Mouse (Mus musculus) midbrain, postnatal 0 days (tissue): ENCODE results near the gene Rdh9. TPM values are rescaled to one million over a fixed set of nuclear protein-coding genes. Genes with fewer than 3 reads are reported as not detected.

ENCODE experiments used
- ATAC-seq: fragments of 200-750 bp; cut with Nextera tagmentation; 2 replicates; pipeline ENCODE4 v1.8.0; 2017; ENCODE audit warnings: moderate number of reproducible peaks, mild to moderate bottlenecking, moderate TSS enrichment, moderate library complexity; ENCODE audit not compliant: low FRiP score
- DNase-seq: peaks from one replicate; pipeline ENCODE4 v3.0.0-alpha.2; 2015; ENCODE audit warnings: low spot score
- H3K27ac ChIP-seq: fragments of 300-500 bp; sonication (generic); 2 replicates; pipeline ENCODE4 v1.5.1; 2014; ENCODE audit warnings: low read depth, mild to moderate bottlenecking, low read length, mixed read lengths
- H3K27me3 ChIP-seq: fragments of 300-500 bp; sonication (generic); 2 replicates; pipeline ENCODE4 v1.6.1; 2014; ENCODE audit warnings: low read length, control low read depth, mixed read lengths; ENCODE audit not compliant: insufficient read depth
- H3K36me3 ChIP-seq: fragments of 300-500 bp; sonication (generic); 2 replicates; pipeline ENCODE4 v1.6.1; 2014; ENCODE audit warnings: low read length, control low read depth, mixed read lengths; ENCODE audit not compliant: insufficient read depth
- H3K4me1 ChIP-seq: fragments of 300-500 bp; sonication (generic); 2 replicates; pipeline ENCODE4 v1.6.1; 2014; ENCODE audit warnings: mild to moderate bottlenecking, control low read depth, antibody characterized with exemption, low read length, mixed read lengths; ENCODE audit not compliant: insufficient read depth
- H3K4me2 ChIP-seq: fragments of 300-500 bp; sonication (generic); 2 replicates; pipeline ENCODE4 v1.6.1; 2014; ENCODE audit warnings: low read depth, mild to moderate bottlenecking, low read length, mixed read lengths; ENCODE audit not compliant: poor library complexity, severe bottlenecking
- H3K4me3 ChIP-seq: fragments of 300-500 bp; sonication (generic); 2 replicates; pipeline ENCODE4 v1.5.1; 2014; ENCODE audit warnings: low read depth, mild to moderate bottlenecking, low read length, moderate library complexity
- H3K9ac ChIP-seq: fragments of 300-500 bp; sonication (generic); replicated peaks from 2 replicates; pipeline ENCODE4 v1.6.1; 2014; ENCODE audit warnings: mild to moderate bottlenecking, low read length, moderate library complexity, mixed read lengths; ENCODE audit not compliant: poor library complexity, severe bottlenecking
- H3K9me3 ChIP-seq: fragments of 300-500 bp; sonication (generic); 2 replicates; pipeline ENCODE4 v1.6.1; 2016; ENCODE audit warnings: low read length, control low read depth
- CTCF ChIP-seq: IDR thresholded peaks from 2 replicates; pipeline ENCODE4 v1.5.1; 2016; ENCODE audit warnings: antibody characterized with exemption, mild to moderate bottlenecking
- WGBS: fragments of 180-500 bp; shearing (Covaris S2); extraction: QIAGEN DNeasy Blood & Tissue Kit; methylation state at CpG from one replicate; pipeline ENCODE4 v1.1.7; 2014; 5-methylcytosine and 5-hydroxymethylcytosine counted together
- polyA plus RNA-seq: library from polyadenylated mRNA; unstranded; fragments of >200 nt; fragmentation: Nextera tagmentation; extraction: Ambion mirVana; gene quantifications from 2 replicates; pipeline ENCODE4 v1.2.1, GENCODE M21; 2015
- total RNA-seq: library from RNA; depleted of rRNA; stranded (reverse); fragments of >200 nt; gene quantifications from 2 replicates; pipeline ENCODE4 v1.2.3, GENCODE M21; 2014; rRNA removed

The Rdh9 gene
- total RNA-seq (0.66 TPM in 1 of 2 replicates, not detected in the other), polyA plus RNA-seq (0.60 and 0.63 TPM in 2 replicates)

- H3K27me3 ChIP-seq, result no peaks in the 10 kb centered on the region
- 89% methylated on average over 2 of the region's 2 CpGs for WGBS
- no peak within 1 kb of the TSS for H3K4me3 ChIP-seq
- DNase-seq, result no peak
- H3K4me2 ChIP-seq, result no peak within 1 kb of the TSS
- no peak for TF ChIP-seq CTCF
- no peaks in the 10 kb centered on the region for H3K9me3 ChIP-seq
- H3K9ac ChIP-seq, result no peak within 1 kb of the TSS
- ATAC-seq, result no peak
- H3K36me3 ChIP-seq, result no peaks in the 10 kb centered on the region
- no peak within 1 kb of the TSS for H3K27ac ChIP-seq
- H3K4me1 ChIP-seq, result no peaks in the 10 kb centered on the region
These were observed at the start of gene Rdh9 for GRCm38 (mm10) chr10:127776011-127776410. Gene Rdh9, plus strand, starts transcription at chr10:127776386.

DNA sequence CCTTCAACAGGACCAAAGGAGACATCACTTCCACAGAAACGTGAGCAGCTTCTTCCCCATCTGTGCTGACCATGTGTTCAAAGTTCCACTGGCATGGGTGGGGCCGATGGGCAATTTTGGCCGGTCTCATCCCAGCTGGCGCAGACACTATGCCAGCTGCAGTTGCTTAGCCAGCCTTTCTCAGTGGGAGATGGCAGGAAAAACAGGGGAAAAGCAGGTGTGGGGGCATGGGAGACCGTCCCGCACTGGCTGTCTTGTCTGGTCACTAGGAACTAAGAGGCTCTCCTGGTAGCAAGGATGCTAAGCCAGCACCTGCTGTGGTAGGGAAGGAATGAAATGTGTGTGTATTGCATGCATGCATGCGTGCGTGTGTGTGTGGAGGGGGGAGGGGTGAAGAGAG is 47.7 kb upstream of the Rdh9 start:
- Histone ChIP-seq H3K4me1 (no peaks in the 10 kb centered on the region), H3K27me3 (peaks cover 8% of the 10 kb centered on the region; the same call in 1 of the 2 replicates), H3K4me3 (no peak overlapping the region), H3K9ac (no peak overlapping the region), H3K27ac (no peak overlapping the region), H3K36me3 (no peaks in the 10 kb centered on the region), H3K9me3 (no peaks in the 10 kb centered on the region), H3K4me2 (no peak overlapping the region)
- no peak for TF ChIP-seq CTCF
- ATAC-seq (no peak; the same call in 1 of the 2 replicates), DNase-seq (peak; percentile 66)
- 72% methylated on average over 8 of the region's 8 CpGs for WGBS

DNA sequence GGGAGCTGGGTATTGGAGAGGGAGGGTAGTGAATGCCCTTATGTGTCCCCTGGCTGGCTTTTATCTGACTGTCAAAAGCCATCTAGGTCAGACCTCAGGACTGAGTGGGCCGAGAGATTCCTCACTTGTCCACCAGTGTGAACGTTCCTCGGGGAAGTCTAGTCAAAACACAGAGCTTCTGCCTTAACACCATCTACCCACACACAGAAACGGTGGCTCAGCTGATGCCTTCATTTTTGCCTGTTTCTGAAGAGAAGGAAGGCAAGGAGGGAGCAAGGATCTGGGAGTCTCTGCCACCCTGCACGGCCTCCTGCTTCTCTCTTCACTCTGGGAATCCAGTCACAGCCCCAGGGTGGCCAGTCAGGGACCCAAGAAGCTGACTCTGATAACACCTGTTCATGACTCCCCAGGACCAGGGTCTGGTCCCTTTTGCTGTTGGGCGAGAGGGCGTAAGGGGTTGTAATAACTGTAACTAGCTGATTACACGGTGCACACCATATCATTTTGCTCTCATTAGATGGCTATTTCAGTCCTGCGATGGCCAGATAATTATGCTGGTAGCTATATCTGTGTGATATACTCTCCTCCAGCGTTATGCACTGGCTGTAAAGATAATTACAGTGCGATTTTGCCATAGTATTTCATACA is 45.8 kb upstream of the Rdh9 start:
- DNase-seq, result no peak
- no peaks in the 10 kb centered on the region for H3K9me3 ChIP-seq
- no peak for ATAC-seq
- no peak overlapping the region for H3K27ac ChIP-seq
- H3K4me1 ChIP-seq, result no peaks in the 10 kb centered on the region
- peaks cover 8% of the 10 kb centered on the region; the same call in 1 of the 2 replicates for H3K27me3 ChIP-seq
- H3K36me3 ChIP-seq, result no peaks in the 10 kb centered on the region
- no peak overlapping the region for H3K4me3 ChIP-seq
- H3K4me2 ChIP-seq, result no peak overlapping the region
- 44% methylated on average over 11 of the region's 11 CpGs for WGBS
- no peak for TF ChIP-seq CTCF
- H3K9ac ChIP-seq, result no peak overlapping the region

- Histone ChIP-seq H3K27ac (no peak overlapping the region), H3K4me3 (no peak overlapping the region), H3K4me1 (no peaks in the 10 kb centered on the region), H3K27me3 (peaks cover 4% of the 10 kb centered on the region; the same call in 1 of the 2 replicates), H3K9ac (no peak overlapping the region), H3K9me3 (no peaks in the 10 kb centered on the region), H3K36me3 (no peaks in the 10 kb centered on the region), H3K4me2 (no peak overlapping the region)
- TF ChIP-seq CTCF, result no peak
- ATAC-seq, result no peak
- peak; percentile 31 for DNase-seq
- WGBS, result 11% methylated on average over 9 of the region's 9 CpGs
These were observed 45.3 kb upstream of the Rdh9 start for GRCm38 (mm10) chr10:127730933-127731310.

DNA sequence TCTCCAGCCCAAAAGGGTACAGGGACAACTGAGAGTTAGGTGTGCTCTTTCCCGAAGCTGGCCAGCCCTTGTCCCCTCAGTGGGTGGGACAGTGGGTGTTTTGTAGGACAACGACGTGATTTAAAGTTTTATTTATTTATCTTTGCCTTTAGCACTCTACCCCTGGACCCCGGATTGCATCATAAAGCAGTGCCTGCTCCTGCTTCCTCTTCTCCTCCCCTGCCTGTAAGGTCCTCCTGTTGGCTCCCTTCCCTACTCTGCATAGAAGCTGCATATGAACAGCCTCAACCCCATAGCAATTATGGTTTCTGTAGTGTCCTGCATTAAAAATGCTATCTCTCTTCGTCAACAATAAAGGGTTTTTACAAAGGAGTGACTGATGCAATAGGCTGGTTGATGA is 44.8 kb upstream of the Rdh9 start:
- ATAC-seq (no peak), DNase-seq (no peak)
- H3K4me3 ChIP-seq, result no peak overlapping the region
- H3K4me1 ChIP-seq, result no peaks in the 10 kb centered on the region
- no peak for TF ChIP-seq CTCF
- peaks cover 4% of the 10 kb centered on the region; the same call in 1 of the 2 replicates for H3K27me3 ChIP-seq
- no peak overlapping the region for H3K9ac ChIP-seq
- H3K9me3 ChIP-seq, result no peaks in the 10 kb centered on the region
- 43% methylated on average over 5 of the region's 5 CpGs for WGBS
- H3K36me3 ChIP-seq, result no peaks in the 10 kb centered on the region
- no peak overlapping the region for H3K27ac ChIP-seq
- no peak overlapping the region for H3K4me2 ChIP-seq

DNA sequence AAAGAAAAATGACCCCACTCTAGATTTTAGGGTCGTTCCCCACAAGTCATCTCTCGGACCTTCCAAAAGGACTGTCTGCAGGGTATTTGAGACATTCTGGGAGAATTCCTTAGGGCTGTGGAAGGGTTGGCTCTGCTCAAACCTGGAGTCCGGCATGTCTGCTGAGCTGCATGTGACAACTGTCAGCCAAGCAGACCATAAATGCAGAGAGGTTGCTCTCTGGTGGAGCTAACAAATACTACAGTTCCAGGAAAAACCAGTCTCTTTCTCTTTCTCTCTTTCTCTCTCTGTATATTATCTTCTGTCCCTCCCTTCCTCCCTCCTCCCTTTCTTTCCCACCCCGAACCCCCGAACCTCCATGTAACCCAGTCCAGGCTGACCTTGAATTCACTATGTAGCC is 41.8 kb upstream of the Rdh9 start:
- no peaks in the 10 kb centered on the region for H3K27me3 ChIP-seq
- H3K36me3 ChIP-seq, result no peaks in the 10 kb centered on the region
- no peak overlapping the region for H3K4me3 ChIP-seq
- TF ChIP-seq CTCF, result peak; percentile 82
- no peak for ATAC-seq
- peak; percentile 76 for DNase-seq
- no peaks in the 10 kb centered on the region for H3K4me1 ChIP-seq
- no peaks in the 10 kb centered on the region for H3K9me3 ChIP-seq
- WGBS, result 49% methylated on average over 5 of the region's 5 CpGs
- H3K9ac ChIP-seq, result no peak overlapping the region
- H3K27ac ChIP-seq, result no peak overlapping the region
- no peak overlapping the region for H3K4me2 ChIP-seq
